Mouse (Mus musculus): ENCODE measurements at regions not wholly inside any gene's neighbourhood (a gene's known extent, or its start where the extent isn't known, plus 50 kb on each side); places are given as distances from the start of the nearest gene placed in this dataset.

DNA sequence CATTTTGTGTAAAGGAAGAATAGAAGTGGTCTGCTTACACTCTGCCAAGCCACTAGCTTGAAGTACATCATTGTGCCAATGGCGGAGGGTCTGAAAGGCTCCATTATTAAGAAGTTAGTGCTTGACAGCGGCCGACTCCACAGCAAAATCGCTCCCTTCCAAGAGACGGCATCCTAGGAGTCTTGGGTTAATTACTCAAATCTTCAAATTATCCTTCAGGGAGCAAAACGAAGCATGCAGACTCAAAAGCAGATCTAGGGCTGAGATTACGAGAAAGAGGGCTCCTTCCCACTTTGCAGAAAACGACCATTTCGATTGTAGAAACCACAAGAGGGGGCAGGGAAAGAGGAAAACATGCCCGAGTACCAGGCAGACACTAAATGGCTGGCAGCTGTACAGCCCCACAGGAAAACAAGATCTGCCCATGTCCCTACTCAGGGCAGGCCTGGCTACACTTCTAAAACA lies 121.9 kb upstream of the Ankrd55 start:
- TF ChIP-seq POLR2A (IDR thresholded peaks at IDR 0.05; ENCODE audit: low read depth, low read length): no peak
- no peak for TF ChIP-seq CTCF (IDR thresholded peaks at IDR 0.05; ENCODE audit: borderline replicate concordance, insufficient read depth, low read length)

Measured in embryonic fibroblast, embryonic 13.5 days (primary cell).